Mouse (Mus musculus): ENCODE data around the gene Nfya. TPM values are rescaled to one million over a fixed set of nuclear protein-coding genes. Genes with fewer than 3 reads are reported as not detected.

The Nfya gene
- total and polyA plus RNA-seq, 3 experiments: 26.9 to 44.2 (median 29.3) TPM

- Histone ChIP-seq H3K4me1 (ENCODE audit: control insufficient read depth in 1 of 2, insufficient read depth in 2 of 2) (peaks cover 3% of the 10 kb centered on the region in 2 experiments; a peak in 2 of 4 replicates), H3K36me3 (replicated peaks in 1 of 2; ENCODE audit: control insufficient read depth in 1 of 2, insufficient read depth in 1 of 2, low read length in 1 of 2) (no peaks in the 10 kb centered on the region), H3K9ac (ENCODE audit: insufficient read depth, low read depth) (no peak overlapping the region), H3K9me3 (replicated peaks; ENCODE audit: low read length) (no peaks in the 10 kb centered on the region), H3K27me3 (replicated peaks) (peaks cover 2% of the 10 kb centered on the region), H3K4me3 (replicated peaks in 1 of 3; ENCODE audit: low read depth in 2 of 3, low read length in 2 of 3, poor library complexity in 1 of 3) (no peak overlapping the region), H3K4me2 (ENCODE audit: insufficient read depth, low read depth, poor library complexity, severe bottlenecking) (no peak overlapping the region), H3K79me2 (replicated peaks; ENCODE audit: control insufficient read depth, extremely low read depth, insufficient read depth, poor library complexity, severe bottlenecking) (no peaks in the 10 kb centered on the region), H3K27ac (ENCODE audit: insufficient read depth, low read depth) (no peak overlapping the region)
- no peak for DNase-seq (ENCODE audit: extremely low read depth)
- in situ Hi-C loops (cut with MboI; ENCODE audit: low pct_ligation_motif_present, low pct_unique_long_range_greater_than_20kb, low sequenced_read_pairs) (loop anchor here (10.0 to 25.0 kb wide), 2 partner anchors 151 to 959 kb away; no protein-coding TSS in a partner anchor), dilution Hi-C loops (cut with MboI; ENCODE audit: extremely low pct_ligation_motif_present, extremely low pct_unique_long_range_greater_than_20kb, low sequenced_read_pairs) (no loop called here)
- TF ChIP-seq RAD21 (IDR thresholded peaks at IDR 0.05; ENCODE audit: low read depth, low read length) (peak; percentile 3), ZC3H11A (IDR thresholded peaks at IDR 0.05; ENCODE audit: low read depth, low read length) (no peak), MAZ (IDR thresholded peaks at IDR 0.05; ENCODE audit: low read depth, low read length) (no peak), MYC (IDR thresholded peaks at IDR 0.05; ENCODE audit: low read depth, low read length) (no peak), GABPA (IDR thresholded peaks at IDR 0.05; ENCODE audit: insufficient replicate concordance, low read depth, low read length) (no peak), JUN (IDR thresholded peaks at IDR 0.05; ENCODE audit: insufficient read depth, low read depth, low read length) (no peak), NELFE (IDR thresholded peaks at IDR 0.05; ENCODE audit: low read depth, low read length) (no peak), POLR2AphosphoS2 (IDR thresholded peaks at IDR 0.05; ENCODE audit: low read depth, low read length) (no peak), MXI1 (IDR thresholded peaks at IDR 0.05; ENCODE audit: low read depth, low read length) (no peak), UBTF (IDR thresholded peaks at IDR 0.05; ENCODE audit: low read depth, low read length) (no peak), TCF12 (IDR thresholded peaks at IDR 0.05; ENCODE audit: low read depth, low read length) (no peak), ETS1 (conservative IDR thresholded peaks at IDR 0.05; ENCODE audit: low read depth, low read length) (no peak), MAFK (IDR thresholded peaks at IDR 0.05; ENCODE audit: insufficient replicate concordance, low read length) (no peak), CTCF (conservative IDR thresholded peaks at IDR 0.05 in 1 of 2, IDR thresholded peaks at IDR 0.05 in 1 of 2; ENCODE audit: low read depth in 2 of 2, low read length in 2 of 2) (peak in 1 of 2 experiments; percentile 28; a peak in 1 of 4 replicates), ZKSCAN1 (IDR thresholded peaks at IDR 0.05; ENCODE audit: borderline replicate concordance, low read depth, low read length) (no peak)
These were observed 43.8 kb upstream of the Nfya start for GRCm38 (mm10) chr17:48453489-48453888.

GRCm38 (mm10) chr17:48451753-48452444 lies 42.2 kb upstream of the Nfya start:
- Histone ChIP-seq H3K4me3 (replicated peaks in 1 of 3; ENCODE audit: low read depth in 2 of 3, low read length in 2 of 3, poor library complexity in 1 of 3) (no peak overlapping the region), H3K27me3 (replicated peaks) (peaks cover 2% of the 10 kb centered on the region), H3K9me3 (replicated peaks; ENCODE audit: low read length) (no peaks in the 10 kb centered on the region), H3K36me3 (replicated peaks in 1 of 2; ENCODE audit: control insufficient read depth in 1 of 2, insufficient read depth in 1 of 2, low read length in 1 of 2) (no peaks in the 10 kb centered on the region), H3K27ac (ENCODE audit: insufficient read depth, low read depth) (no peak overlapping the region), H3K4me2 (ENCODE audit: insufficient read depth, low read depth, poor library complexity, severe bottlenecking) (no peak overlapping the region), H3K9ac (ENCODE audit: insufficient read depth, low read depth) (no peak overlapping the region), H3K4me1 (ENCODE audit: control insufficient read depth in 1 of 2, insufficient read depth in 2 of 2) (peaks cover 3% of the 10 kb centered on the region in 2 experiments; a peak in 2 of 4 replicates), H3K79me2 (replicated peaks; ENCODE audit: control insufficient read depth, extremely low read depth, insufficient read depth, poor library complexity, severe bottlenecking) (no peaks in the 10 kb centered on the region)
- in situ Hi-C loops (cut with MboI; ENCODE audit: low pct_ligation_motif_present, low pct_unique_long_range_greater_than_20kb, low sequenced_read_pairs): loop anchor here (10.0 to 25.0 kb wide), 2 partner anchors 153 to 960 kb away; no protein-coding TSS in a partner anchor
- dilution Hi-C loops (cut with MboI; ENCODE audit: extremely low pct_ligation_motif_present, extremely low pct_unique_long_range_greater_than_20kb, low sequenced_read_pairs): no loop called here
- TF ChIP-seq NELFE (IDR thresholded peaks at IDR 0.05; ENCODE audit: low read depth, low read length) (no peak), MAX (IDR thresholded peaks at IDR 0.05; ENCODE audit: low read length) (no peak), ELF1 (IDR thresholded peaks at IDR 0.05; ENCODE audit: low read depth, low read length) (no peak), NRF1 (IDR thresholded peaks at IDR 0.05; ENCODE audit: low read depth, low read length) (no peak), IRF4 (IDR thresholded peaks at IDR 0.05; ENCODE audit: low read depth, low read length) (no peak), CHD2 (IDR thresholded peaks at IDR 0.05; ENCODE audit: low read length) (no peak), ZMIZ1 (IDR thresholded peaks at IDR 0.05; ENCODE audit: low read depth, low read length) (no peak), CHD1 (IDR thresholded peaks at IDR 0.05; ENCODE audit: low read depth, low read length) (no peak), ZNF384 (IDR thresholded peaks at IDR 0.05; ENCODE audit: low read depth, low read length) (no peak), TBP (conservative IDR thresholded peaks at IDR 0.05; ENCODE audit: low read depth, low read length) (no peak), CTCF (conservative IDR thresholded peaks at IDR 0.05 in 1 of 2, IDR thresholded peaks at IDR 0.05 in 1 of 2; ENCODE audit: low read depth in 2 of 2, low read length in 2 of 2) (no peak), SMC3 (IDR thresholded peaks at IDR 0.05; ENCODE audit: low read depth, low read length) (no peak), TCF12 (IDR thresholded peaks at IDR 0.05; ENCODE audit: low read depth, low read length) (no peak)
- DNase-seq (ENCODE audit: extremely low read depth): no peak
